Mouse (Mus musculus) liver, embryonic 16.5 days (tissue): ENCODE data around the gene Olfr1438-ps1. TPM values are rescaled to one million over a fixed set of nuclear protein-coding genes. Genes with fewer than 3 reads are reported as not detected.
"Not testable (repeated sequence)": the region's sequence is repeated elsewhere in the genome, so short reads cannot be mapped to it uniquely, and the experiment has no call there.

Experiments used
- ATAC-seq: fragments of 200-750 bp; cut with Nextera tagmentation; 2 replicates; pipeline ENCODE4 v1.8.0; 2017; ENCODE audit warnings: low read depth, mild to moderate bottlenecking, moderate number of reproducible peaks, moderate library complexity
- H3K27ac ChIP-seq: fragments of 300-500 bp; sonication (generic); 2 replicates; pipeline ENCODE4 v1.5.1; 2014; ENCODE audit warnings: mild to moderate bottlenecking, low read length
- H3K27me3 ChIP-seq: fragments of 300-500 bp; sonication (generic); 2 replicates; pipeline ENCODE4 v1.6.1; 2014; ENCODE audit warnings: low read depth, low read length, mixed read lengths; ENCODE audit not compliant: control insufficient read depth, insufficient read depth
- H3K36me3 ChIP-seq: fragments of 300-500 bp; sonication (generic); 2 replicates; pipeline ENCODE4 v1.6.1; 2014; ENCODE audit warnings: mild to moderate bottlenecking; ENCODE audit not compliant: control insufficient read depth, insufficient read depth
- H3K4me1 ChIP-seq: fragments of 300-500 bp; sonication (generic); 2 replicates; pipeline ENCODE4 v1.6.1; 2014; ENCODE audit warnings: low read depth, low read length, mixed read lengths; ENCODE audit not compliant: control insufficient read depth
- H3K4me2 ChIP-seq: fragments of 300-500 bp; sonication (generic); 2 replicates; pipeline ENCODE4 v1.6.1; 2014; ENCODE audit warnings: low read depth, low read length, mixed read lengths
- H3K4me3 ChIP-seq: fragments of 300-500 bp; sonication (generic); 2 replicates; pipeline ENCODE4 v1.5.1; 2014; ENCODE audit warnings: low read depth, mild to moderate bottlenecking, low read length
- H3K9ac ChIP-seq: fragments of 300-500 bp; sonication (generic); 2 replicates; pipeline ENCODE4 v1.6.1; 2014; ENCODE audit warnings: low read depth, low read length
- H3K9me3 ChIP-seq: fragments of 300-500 bp; sonication (generic); replicated peaks from 2 replicates; pipeline ENCODE4 v1.6.1; 2016; ENCODE audit warnings: low read length; ENCODE audit not compliant: control insufficient read depth
- WGBS: fragments of 180-500 bp; shearing (Covaris S2); extraction: QIAGEN DNeasy Blood & Tissue Kit; methylation state at CpG from one replicate; pipeline ENCODE4 v1.1.7; 2014; ENCODE audit not compliant: insufficient replicate concordance; 5-methylcytosine and 5-hydroxymethylcytosine counted together
- polyA plus RNA-seq: library from polyadenylated mRNA; unstranded; fragments of >200 nt; fragmentation: Nextera tagmentation; extraction: Ambion mirVana; gene quantifications from 2 replicates; pipeline ENCODE4 v1.2.1, GENCODE M21; 2015

The Olfr1438-ps1 gene
- not detected in 2 replicates for polyA plus RNA-seq

- Histone ChIP-seq H3K4me1 (no peaks in the 10 kb centered on the region), H3K4me2 (no peak within 1 kb of the TSS), H3K27ac (no peak within 1 kb of the TSS), H3K9me3 (no peaks in the 10 kb centered on the region), H3K9ac (no peak within 1 kb of the TSS), H3K36me3 (no peaks in the 10 kb centered on the region), H3K27me3 (no peaks in the 10 kb centered on the region), H3K4me3 (no peak within 1 kb of the TSS)
- ATAC-seq, result no peak
- WGBS, result 49% methylated on average over 3 of the region's 3 CpGs
These were observed at the start of gene Olfr1438-ps1 for GRCm38 (mm10) chr19:12335810-12336209. TSS of gene Olfr1438-ps1 (minus strand) at chr19:12335910.

- no peak overlapping the region for H3K4me3 ChIP-seq
- no peak overlapping the region for H3K4me2 ChIP-seq
- no peak for ATAC-seq
- H3K9me3 ChIP-seq, result no peaks in the 10 kb centered on the region
- no peaks in the 10 kb centered on the region for H3K27me3 ChIP-seq
- no peak overlapping the region for H3K27ac ChIP-seq
- no peaks in the 10 kb centered on the region for H3K4me1 ChIP-seq
- no peaks in the 10 kb centered on the region for H3K36me3 ChIP-seq
- WGBS, result 34% methylated on average over 2 of the region's 2 CpGs
- H3K9ac ChIP-seq, result no peak overlapping the region
These were observed 38.8 kb upstream of the Olfr1438-ps1 start for GRCm38 (mm10) chr19:12374465-12375025.

- Histone ChIP-seq H3K27me3 (no peaks in the 10 kb centered on the region), H3K4me1 (no peaks in the 10 kb centered on the region), H3K9me3 (no peaks in the 10 kb centered on the region), H3K4me2 (no peak overlapping the region), H3K27ac (no peak overlapping the region), H3K36me3 (no peaks in the 10 kb centered on the region), H3K9ac (no peak overlapping the region), H3K4me3 (no peak overlapping the region)
- WGBS, result 42% methylated on average over 3 of the region's 3 CpGs
- ATAC-seq, result no peak
These were observed 37.3 kb upstream of the Olfr1438-ps1 start for GRCm38 (mm10) chr19:12373004-12373403.

GRCm38 (mm10) chr19:12325001-12325400 is 10.7 kb downstream of the Olfr1438-ps1 start, which contains the start of gene Olfr1437:
TSS of gene Olfr1437 (minus strand) at chr19:12325101.
- no peak within 1 kb of the TSS for H3K27ac ChIP-seq
- H3K9ac ChIP-seq, result no peak within 1 kb of the TSS
- WGBS, result 64% methylated on average over 2 of the region's 2 CpGs
- no peak within 1 kb of the TSS for H3K4me3 ChIP-seq
- H3K4me1 ChIP-seq, result no peaks in the 10 kb centered on the region
- H3K9me3 ChIP-seq, result no peaks in the 10 kb centered on the region
- no peaks in the 10 kb centered on the region for H3K36me3 ChIP-seq
- ATAC-seq, result no peak
- no peak within 1 kb of the TSS for H3K4me2 ChIP-seq
- H3K27me3 ChIP-seq, result no peaks in the 10 kb centered on the region

- not testable (repeated sequence) for H3K27ac ChIP-seq, H3K4me2 ChIP-seq, H3K36me3 ChIP-seq, H3K27me3 ChIP-seq, H3K9ac ChIP-seq, H3K4me3 ChIP-seq, H3K4me1 ChIP-seq, ATAC-seq, H3K9me3 ChIP-seq
- WGBS, result 55% methylated on average over 1 of the region's 1 CpGs
These were observed 36.7 kb downstream of the Olfr1438-ps1 start, which contains the start of gene Olfr1436 for GRCm38 (mm10) chr19:12299030-12299429. TSS of gene Olfr1436 (minus strand) at chr19:12299130.

- H3K9me3 ChIP-seq, result no peaks in the 10 kb centered on the region
- H3K27ac ChIP-seq, result no peak overlapping the region
- H3K27me3 ChIP-seq, result no peaks in the 10 kb centered on the region
- H3K4me2 ChIP-seq, result no peak overlapping the region
- no peaks in the 10 kb centered on the region for H3K4me1 ChIP-seq
- H3K9ac ChIP-seq, result no peak overlapping the region
- no peaks in the 10 kb centered on the region for H3K36me3 ChIP-seq
- H3K4me3 ChIP-seq, result no peak overlapping the region
- ATAC-seq, result no peak
These were observed 42.7 kb downstream of the Olfr1438-ps1 start for GRCm38 (mm10) chr19:12292979-12293378.

GRCm38 (mm10) chr19:12279554-12279953 is 56.2 kb downstream of the Olfr1438-ps1 start, which contains the start of gene Olfr1434:
TSS of gene Olfr1434 (plus strand) at chr19:12279854.
- H3K4me2 ChIP-seq, result no peak within 1 kb of the TSS
- H3K36me3 ChIP-seq, result no peaks in the 10 kb centered on the region
- no peaks in the 10 kb centered on the region for H3K27me3 ChIP-seq
- H3K9me3 ChIP-seq, result no peaks in the 10 kb centered on the region
- 38% methylated on average over 2 of the region's 2 CpGs for WGBS
- no peak within 1 kb of the TSS for H3K4me3 ChIP-seq
- H3K27ac ChIP-seq, result no peak within 1 kb of the TSS
- no peaks in the 10 kb centered on the region for H3K4me1 ChIP-seq
- ATAC-seq, result no peak
- H3K9ac ChIP-seq, result no peak within 1 kb of the TSS

Other genes with a start within 250 kb of the Olfr1438-ps1 start
- not detected in 2 replicates for gene Olfr1426, start 243.9 kb downstream of the Olfr1438-ps1 start, polyA plus RNA-seq
- not detected in 2 replicates for gene Olfr1427, start 232.6 kb downstream of the Olfr1438-ps1 start, polyA plus RNA-seq
- not detected in 2 replicates for gene Olfr1428, start 220.0 kb downstream of the Olfr1438-ps1 start, polyA plus RNA-seq
- not detected in 2 replicates for gene Olfr76, start 212.7 kb downstream of the Olfr1438-ps1 start, polyA plus RNA-seq
- gene Olfr1555-ps1, start 165.8 kb downstream of the Olfr1438-ps1 start, polyA plus RNA-seq, result not detected in 2 replicates
- gene Olfr1431, start 135.3 kb downstream of the Olfr1438-ps1 start, polyA plus RNA-seq, result not detected in 2 replicates
- not detected in 2 replicates for gene Olfr1432, start 103.3 kb downstream of the Olfr1438-ps1 start, polyA plus RNA-seq
- gene Olfr262, start 94.3 kb downstream of the Olfr1438-ps1 start, polyA plus RNA-seq, result not detected in 2 replicates
- not detected in 2 replicates for gene Olfr235, start 74.9 kb downstream of the Olfr1438-ps1 start, polyA plus RNA-seq
- gene Olfr1434, start 56.1 kb downstream of the Olfr1438-ps1 start, polyA plus RNA-seq, result not detected in 2 replicates
- gene Olfr1436, start 36.8 kb downstream of the Olfr1438-ps1 start, polyA plus RNA-seq, result not detected in 2 replicates
- gene Olfr1437, start 10.8 kb downstream of the Olfr1438-ps1 start, polyA plus RNA-seq, result not detected in 2 replicates
- not detected in 2 replicates for gene Olfr1440, start 51.4 kb upstream of the Olfr1438-ps1 start, polyA plus RNA-seq
- gene Olfr1441, start 81.5 kb upstream of the Olfr1438-ps1 start, polyA plus RNA-seq, result not detected in 2 replicates
- not detected in 2 replicates for gene Pfpl, start 92.0 kb upstream of the Olfr1438-ps1 start, polyA plus RNA-seq
- 2.3 and 2.5 TPM in 2 replicates for gene Mpeg1, start 124.9 kb upstream of the Olfr1438-ps1 start, polyA plus RNA-seq
- gene Dtx4, start 165.5 kb upstream of the Olfr1438-ps1 start, polyA plus RNA-seq, result 2.0 and 2.2 TPM in 2 replicates
- 21.7 and 26.0 TPM in 2 replicates for gene Fam111a, start 209.8 kb upstream of the Olfr1438-ps1 start, polyA plus RNA-seq